Mouse (Mus musculus): ENCODE measurements around the gene Cnbp. TPM values are rescaled to one million over a fixed set of nuclear protein-coding genes. Genes with fewer than 3 reads are reported as not detected.

The Cnbp gene
- polyA plus RNA-seq, 1 experiment from 2014 or later, result 1,368 TPM

GRCm38 (mm10) chr6:87799576-87799975, 51.3 kb downstream of the Cnbp start:
- Histone ChIP-seq H3K9me3 (replicated peaks; ENCODE audit: control insufficient read depth, low read length) (no peaks in the 10 kb centered on the region), H3K27ac (replicated peaks; ENCODE audit: low read depth, low read length) (no peak overlapping the region), H3K36me3 (replicated peaks; ENCODE audit: control insufficient read depth, insufficient read depth, low read depth, low read length) (no peaks in the 10 kb centered on the region), H3K9ac (replicated peaks; ENCODE audit: low read length) (no peak overlapping the region), H3K4me1 (ENCODE audit: control insufficient read depth, insufficient read depth, low read length) (no peaks in the 10 kb centered on the region), H3K4me2 (ENCODE audit: low read depth, low read length) (no peak overlapping the region), H3K4me3 (ENCODE audit: low read depth, low read length) (no peak overlapping the region), H3K27me3 (ENCODE audit: control insufficient read depth, insufficient read depth, low read length) (no peaks in the 10 kb centered on the region)
- no peak for DNase-seq (ENCODE audit: low spot score)
- 83% methylated on average over 6 of the region's 6 CpGs for WGBS
- ATAC-seq (replicated peaks; ENCODE audit: insufficient number of reproducible peaks, low FRiP score, low TSS enrichment, low read depth), result no peak

DNA sequence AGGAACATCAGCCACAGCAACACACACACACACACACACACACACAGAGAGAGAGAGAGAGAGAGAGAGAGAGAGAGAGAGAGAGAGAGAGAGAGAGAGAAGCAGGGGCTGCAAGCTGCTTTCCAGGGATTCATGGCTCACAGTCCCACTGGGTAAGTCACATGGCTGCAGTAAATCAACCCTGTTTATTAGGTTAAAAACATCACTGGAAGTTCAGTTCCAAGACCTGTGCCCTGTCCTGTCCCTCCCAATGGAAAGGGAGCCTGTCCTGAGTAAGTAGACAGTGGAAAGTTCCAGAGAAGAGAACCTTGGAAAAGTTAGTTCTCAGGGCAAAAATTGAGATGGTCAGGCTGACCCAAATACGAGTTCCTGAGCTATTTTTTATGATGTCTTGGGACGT, 53.6 kb downstream of the Cnbp start:
- no peaks in the 10 kb centered on the region for H3K27me3 ChIP-seq (ENCODE audit: control insufficient read depth, insufficient read depth, low read length)
- H3K4me3 ChIP-seq (ENCODE audit: low read depth, low read length), result no peak overlapping the region
- no peaks in the 10 kb centered on the region for H3K4me1 ChIP-seq (ENCODE audit: control insufficient read depth, insufficient read depth, low read length)
- ATAC-seq (replicated peaks; ENCODE audit: insufficient number of reproducible peaks, low FRiP score, low TSS enrichment, low read depth), result no peak
- no peaks in the 10 kb centered on the region for H3K9me3 ChIP-seq (replicated peaks; ENCODE audit: control insufficient read depth, low read length)
- H3K4me2 ChIP-seq (ENCODE audit: low read depth, low read length), result no peak overlapping the region
- peaks cover under 1% of the 10 kb centered on the region; the same call in 1 of the 2 replicates for H3K36me3 ChIP-seq (replicated peaks; ENCODE audit: control insufficient read depth, insufficient read depth, low read depth, low read length)
- DNase-seq (ENCODE audit: low spot score), result no peak
- H3K9ac ChIP-seq (replicated peaks; ENCODE audit: low read length), result no peak overlapping the region
- WGBS, result 51% methylated on average over 2 of the region's 2 CpGs
- no peak overlapping the region for H3K27ac ChIP-seq (replicated peaks; ENCODE audit: low read depth, low read length)

DNA sequence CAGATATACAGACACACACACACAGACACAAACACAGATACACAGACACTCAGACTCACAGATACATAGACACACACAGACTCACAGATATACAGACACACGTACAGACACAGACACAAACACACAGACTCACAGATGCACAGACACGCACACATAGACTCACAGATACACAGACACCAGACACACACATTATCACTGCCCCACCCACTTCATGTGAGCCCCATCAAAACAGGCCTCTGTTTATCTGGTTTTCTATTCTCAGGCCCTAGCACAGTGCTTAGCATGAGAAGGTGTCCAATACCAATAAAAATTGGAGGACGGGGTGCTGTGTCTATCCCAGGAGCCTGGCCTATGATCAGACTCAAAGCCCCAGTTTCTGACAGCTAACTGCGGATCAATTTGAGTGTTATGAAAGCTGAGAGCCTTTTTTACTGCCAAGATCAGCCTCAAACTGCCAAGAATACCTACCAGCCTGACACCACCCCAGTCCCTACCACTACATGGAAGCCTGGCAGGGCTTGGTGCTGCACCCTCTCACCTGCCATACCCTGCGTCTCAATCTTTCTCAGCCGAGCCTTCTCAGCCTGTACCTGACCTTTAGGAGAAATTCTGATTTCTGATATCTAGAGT, 54.5 kb downstream of the Cnbp start:
- H3K4me2 ChIP-seq (ENCODE audit: low read depth, low read length), result no peak overlapping the region
- H3K27me3 ChIP-seq (ENCODE audit: control insufficient read depth, insufficient read depth, low read length), result no peaks in the 10 kb centered on the region
- no peak overlapping the region for H3K9ac ChIP-seq (replicated peaks; ENCODE audit: low read length)
- H3K27ac ChIP-seq (replicated peaks; ENCODE audit: low read depth, low read length), result no peak overlapping the region
- H3K36me3 ChIP-seq (replicated peaks; ENCODE audit: control insufficient read depth, insufficient read depth, low read depth, low read length), result peaks cover 6% of the 10 kb centered on the region; the same call in 1 of the 2 replicates
- DNase-seq (ENCODE audit: low spot score) (no peak), ATAC-seq (replicated peaks; ENCODE audit: insufficient number of reproducible peaks, low FRiP score, low TSS enrichment, low read depth) (no peak)
- no peaks in the 10 kb centered on the region for H3K4me1 ChIP-seq (ENCODE audit: control insufficient read depth, insufficient read depth, low read length)
- 92% methylated on average over 6 of the region's 6 CpGs for WGBS
- H3K9me3 ChIP-seq (replicated peaks; ENCODE audit: control insufficient read depth, low read length), result no peaks in the 10 kb centered on the region
- H3K4me3 ChIP-seq (ENCODE audit: low read depth, low read length), result no peak overlapping the region

DNA sequence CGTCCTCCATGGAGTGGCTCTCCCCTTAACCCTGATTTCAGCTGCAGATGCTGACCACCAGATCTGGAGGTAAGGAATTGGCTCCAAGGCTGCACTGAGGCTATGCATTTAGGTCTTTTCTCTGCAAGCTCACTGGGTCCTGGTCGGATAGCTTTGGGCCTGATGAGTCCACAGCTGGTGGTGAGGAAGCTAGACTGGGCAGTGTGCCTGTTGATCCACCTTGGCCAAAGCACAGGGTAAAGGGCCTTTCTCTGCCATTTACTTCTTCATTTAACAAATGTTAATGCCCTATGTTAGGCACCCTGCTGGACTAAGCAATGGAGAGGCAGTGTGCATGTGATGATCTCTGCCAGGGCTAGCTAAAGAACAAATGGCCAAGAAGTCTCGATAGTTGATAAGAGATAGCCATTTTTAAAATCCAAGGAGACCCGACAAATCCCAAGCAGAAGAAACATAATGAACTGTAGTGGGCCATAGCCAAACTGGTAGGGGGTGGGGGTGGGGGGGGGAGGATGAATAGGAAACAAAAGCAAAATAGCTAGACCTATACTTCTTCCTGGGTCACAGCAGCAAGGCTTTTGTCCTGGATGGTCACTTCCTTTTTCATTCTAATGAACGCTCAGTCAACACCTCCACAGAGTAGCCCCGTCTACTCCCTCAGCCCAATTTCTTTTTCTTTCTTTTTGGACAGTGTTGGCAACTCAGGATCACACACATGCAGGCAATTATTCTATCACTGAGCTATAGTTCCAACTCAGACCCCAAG, 55.3 kb downstream of the Cnbp start:
- Histone ChIP-seq H3K4me2 (ENCODE audit: low read depth, low read length) (no peak overlapping the region), H3K36me3 (replicated peaks; ENCODE audit: control insufficient read depth, insufficient read depth, low read depth, low read length) (peaks cover 6% of the 10 kb centered on the region; the same call in 1 of the 2 replicates), H3K27ac (replicated peaks; ENCODE audit: low read depth, low read length) (no peak overlapping the region), H3K4me3 (ENCODE audit: low read depth, low read length) (no peak overlapping the region), H3K27me3 (ENCODE audit: control insufficient read depth, insufficient read depth, low read length) (no peaks in the 10 kb centered on the region), H3K9me3 (replicated peaks; ENCODE audit: control insufficient read depth, low read length) (no peaks in the 10 kb centered on the region), H3K4me1 (ENCODE audit: control insufficient read depth, insufficient read depth, low read length) (no peaks in the 10 kb centered on the region), H3K9ac (replicated peaks; ENCODE audit: low read length) (no peak overlapping the region)
- ATAC-seq (replicated peaks; ENCODE audit: insufficient number of reproducible peaks, low FRiP score, low TSS enrichment, low read depth), result no peak
- WGBS, result 68% methylated on average over 6 of the region's 6 CpGs
- DNase-seq (ENCODE audit: low spot score), result no peak

GRCm38 (mm10) chr6:87793821-87794510, 56.9 kb downstream of the Cnbp start:
- Histone ChIP-seq H3K27ac (replicated peaks; ENCODE audit: low read depth, low read length) (no peak overlapping the region), H3K4me3 (ENCODE audit: low read depth, low read length) (no peak overlapping the region), H3K9ac (replicated peaks; ENCODE audit: low read length) (no peak overlapping the region), H3K4me2 (ENCODE audit: low read depth, low read length) (no peak overlapping the region), H3K4me1 (ENCODE audit: control insufficient read depth, insufficient read depth, low read length) (no peaks in the 10 kb centered on the region), H3K36me3 (replicated peaks; ENCODE audit: control insufficient read depth, insufficient read depth, low read depth, low read length) (peaks cover 6% of the 10 kb centered on the region; the same call in 1 of the 2 replicates), H3K27me3 (ENCODE audit: control insufficient read depth, insufficient read depth, low read length) (no peaks in the 10 kb centered on the region), H3K9me3 (replicated peaks; ENCODE audit: control insufficient read depth, low read length) (no peaks in the 10 kb centered on the region)
- no peak for DNase-seq (ENCODE audit: low spot score)
- 93% methylated on average over 10 of the region's 10 CpGs for WGBS
- no peak for ATAC-seq (replicated peaks; ENCODE audit: insufficient number of reproducible peaks, low FRiP score, low TSS enrichment, low read depth)

Other genes starting within 250 kb of the Cnbp start
- 15.4 and 20.3 TPM in 2 replicates for gene Aplf, start 178.9 kb downstream of the Cnbp start, polyA plus RNA-seq (2014; fragmentation: Nextera tagmentation; extraction: Ambion mirVana)
- 0.49 and 0.86 TPM in 2 replicates for gene Efcc1, start 120.2 kb downstream of the Cnbp start, polyA plus RNA-seq (2014; fragmentation: Nextera tagmentation; extraction: Ambion mirVana)
- gene Gp9, start 73.0 kb downstream of the Cnbp start, polyA plus RNA-seq (2014; fragmentation: Nextera tagmentation; extraction: Ambion mirVana), result 1.9 and 3.0 TPM in 2 replicates
- gene Rab43, start 38.9 kb downstream of the Cnbp start, polyA plus RNA-seq (2014; fragmentation: Nextera tagmentation; extraction: Ambion mirVana), result 4.8 and 7.3 TPM in 2 replicates
- 1.2 and 3.2 TPM in 2 replicates for gene Gm45140, start 15.3 kb downstream of the Cnbp start, polyA plus RNA-seq (2014; fragmentation: Nextera tagmentation; extraction: Ambion mirVana)
- 79.3 and 81.0 TPM in 2 replicates for gene Isy1, start 12.3 kb downstream of the Cnbp start, polyA plus RNA-seq (2014; fragmentation: Nextera tagmentation; extraction: Ambion mirVana)
- gene Copg1, start 36.7 kb upstream of the Cnbp start, polyA plus RNA-seq (2014; fragmentation: Nextera tagmentation; extraction: Ambion mirVana), result 147 and 150 TPM in 2 replicates
- 59.2 and 65.5 TPM in 2 replicates for gene Hmces, start 62.8 kb upstream of the Cnbp start, polyA plus RNA-seq (2014; fragmentation: Nextera tagmentation; extraction: Ambion mirVana)
- 62.8 and 92.5 TPM in 2 replicates for gene H1fx, start 130.5 kb upstream of the Cnbp start, polyA plus RNA-seq (2014; fragmentation: Nextera tagmentation; extraction: Ambion mirVana)
- gene Rab7, start 194.2 kb upstream of the Cnbp start, polyA plus RNA-seq (2014; fragmentation: Nextera tagmentation; extraction: Ambion mirVana), result 231 and 243 TPM in 2 replicates
- gene Rpn1, start 233.4 kb upstream of the Cnbp start, polyA plus RNA-seq (2014; fragmentation: Nextera tagmentation; extraction: Ambion mirVana), result 329 and 355 TPM in 2 replicates

All from embryonic facial prominence, embryonic 11.5 days (tissue).